Mouse (Mus musculus): ENCODE data around the gene Lrba.

The Lrba gene

DNA sequence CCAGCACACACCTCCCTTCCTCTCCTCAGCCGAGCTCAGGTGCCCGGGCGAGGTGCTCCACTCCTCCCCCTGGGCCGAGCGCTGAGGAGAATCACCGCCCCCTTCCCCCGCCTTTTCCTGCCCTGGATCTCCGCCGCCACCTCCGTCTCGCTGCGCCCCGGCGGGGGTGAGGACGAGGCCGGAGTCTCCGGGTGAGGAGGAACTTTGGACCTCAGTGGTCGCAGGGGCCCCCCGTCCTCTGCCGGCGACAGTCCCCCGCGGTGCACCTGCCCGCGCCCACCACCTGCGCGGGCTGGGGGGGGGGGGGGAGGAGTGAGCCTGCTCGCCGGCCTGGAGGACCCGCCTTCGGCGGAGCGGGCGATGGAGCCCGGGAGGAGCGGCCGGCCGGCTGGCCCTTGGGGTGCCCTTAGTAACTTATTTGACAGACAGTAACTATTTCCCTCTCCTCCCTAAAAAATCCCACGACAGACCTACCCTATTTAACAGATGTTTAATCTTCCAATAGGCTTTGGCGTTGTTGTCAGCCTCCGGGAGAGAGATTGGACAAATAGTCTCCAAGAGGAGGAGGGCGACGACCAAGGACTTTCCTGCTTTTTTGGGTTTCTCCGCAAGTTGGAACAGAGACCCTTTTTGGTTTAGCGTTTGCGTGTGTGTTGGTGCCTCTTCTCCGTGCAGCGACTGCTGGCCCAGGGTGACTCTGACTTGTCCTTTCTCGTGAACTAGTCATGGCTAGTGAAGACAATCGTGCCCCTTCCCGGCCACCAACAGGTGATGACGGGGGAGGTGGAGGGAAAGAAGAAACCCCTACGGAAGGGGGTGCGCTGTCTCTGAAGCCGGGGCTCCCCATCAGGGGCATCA lies at the start of gene Lrba:
TSS of gene Lrba (plus strand) at position 117 of the 858 bp plus-strand sequence.
- peak; percentile 88 for DNase-seq

GRCm38 (mm10) chr3:86179714-86180113 lies 44.8 kb upstream of the Lrba start:
- no peak for DNase-seq

- DNase-seq: no peak
Measured at GRCm38 (mm10) chr3:86181107-86181506, 43.4 kb upstream of the Lrba start.

DNA sequence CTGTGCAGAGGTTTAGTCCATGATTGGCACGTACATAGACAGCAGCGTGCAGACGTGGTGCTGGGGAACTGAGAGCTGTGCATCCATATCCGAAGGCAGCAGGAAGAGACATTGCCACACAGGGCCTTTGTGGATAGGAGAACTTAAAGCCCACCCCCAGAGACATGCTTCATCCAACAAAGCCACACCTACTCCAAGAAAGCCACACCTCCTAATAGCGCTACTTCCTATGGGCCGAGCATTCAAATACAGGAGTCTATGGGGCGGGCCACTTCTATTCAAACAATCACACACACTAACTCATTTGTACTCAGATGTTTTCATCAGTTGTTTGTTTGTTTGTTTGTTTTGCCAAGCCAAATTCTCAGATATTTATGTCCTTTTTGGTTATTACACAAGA lies 39.9 kb upstream of the Lrba start:
- no peak for DNase-seq

DNA sequence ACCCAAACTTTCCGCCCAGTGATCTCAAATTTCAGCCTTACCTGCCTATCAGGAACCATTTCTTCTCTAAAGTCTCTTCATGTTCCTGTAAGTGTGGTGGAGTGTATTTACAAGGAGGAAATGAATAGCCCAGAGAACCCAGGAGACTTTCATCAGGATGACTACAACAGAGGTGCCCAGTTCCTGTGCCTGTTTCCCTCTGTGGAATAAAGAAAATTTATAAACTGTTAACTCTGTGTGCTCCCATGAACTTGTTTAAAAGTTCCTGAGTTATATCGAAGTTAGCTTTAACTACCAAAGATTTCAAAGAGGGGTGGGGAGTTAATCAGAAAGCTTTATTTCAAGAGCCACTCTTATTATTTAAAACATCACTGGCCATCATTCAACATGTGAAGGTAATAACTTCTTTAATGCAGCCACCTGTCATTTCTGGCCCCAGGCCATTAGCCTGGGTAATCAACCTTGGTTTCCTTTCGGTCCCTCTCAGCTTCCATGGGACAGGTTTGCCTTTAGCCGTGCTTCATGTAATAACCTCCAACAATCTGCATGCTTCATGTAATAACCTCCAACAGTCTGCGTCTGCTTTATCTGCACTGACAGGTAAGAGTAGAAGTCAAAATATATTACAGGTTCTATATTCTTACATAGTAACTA lies 36.6 kb upstream of the Lrba start:
- no peak for DNase-seq

- DNase-seq: no peak
Measured at GRCm38 (mm10) chr3:86195981-86196380, 28.5 kb upstream of the Lrba start.

DNA sequence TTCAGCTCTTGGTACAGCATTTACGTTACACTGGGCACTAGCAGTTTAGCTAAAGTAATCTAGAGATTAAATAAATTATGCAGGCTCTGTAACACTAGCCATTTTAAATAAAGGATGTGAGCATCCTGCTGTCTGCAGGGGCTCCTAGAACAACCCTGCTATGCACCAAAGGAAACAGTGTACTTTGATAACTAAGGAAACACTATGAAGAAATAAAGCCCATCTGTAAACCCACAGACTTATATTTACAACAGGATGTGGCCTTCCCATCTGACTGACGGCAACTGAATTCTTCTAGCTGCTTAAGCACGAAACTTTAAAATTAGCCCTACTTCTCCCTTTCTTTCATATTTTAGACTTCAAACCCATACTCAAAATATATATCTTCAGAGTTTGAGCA lies 28.0 kb upstream of the Lrba start:
- DNase-seq: no peak

DNA sequence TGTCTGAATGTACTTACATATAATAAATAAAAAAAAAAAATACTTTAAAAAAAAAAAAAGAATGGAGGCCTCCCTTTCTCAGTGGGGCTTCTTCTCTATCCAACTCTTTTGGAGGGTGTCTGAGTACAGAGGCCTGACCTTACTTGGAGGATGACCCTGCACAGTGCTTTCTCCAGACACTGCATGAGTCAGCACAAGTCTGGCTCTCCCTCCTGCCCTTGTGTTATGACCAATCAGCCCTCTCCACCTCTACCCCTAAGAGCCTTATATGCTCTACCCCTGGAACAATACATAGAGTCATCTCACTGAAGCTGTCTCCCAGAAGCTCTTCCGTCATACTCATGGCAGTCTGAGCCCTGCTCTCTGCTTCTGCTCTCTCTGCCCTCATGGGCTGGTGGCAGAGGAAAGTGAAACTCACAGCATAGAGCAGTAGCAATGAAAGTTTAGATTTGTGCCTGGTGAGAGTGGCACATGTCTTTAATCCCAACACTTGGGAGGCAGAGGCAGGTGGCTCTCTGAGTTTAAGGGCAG lies 22.8 kb upstream of the Lrba start:
- no peak for DNase-seq

DNA sequence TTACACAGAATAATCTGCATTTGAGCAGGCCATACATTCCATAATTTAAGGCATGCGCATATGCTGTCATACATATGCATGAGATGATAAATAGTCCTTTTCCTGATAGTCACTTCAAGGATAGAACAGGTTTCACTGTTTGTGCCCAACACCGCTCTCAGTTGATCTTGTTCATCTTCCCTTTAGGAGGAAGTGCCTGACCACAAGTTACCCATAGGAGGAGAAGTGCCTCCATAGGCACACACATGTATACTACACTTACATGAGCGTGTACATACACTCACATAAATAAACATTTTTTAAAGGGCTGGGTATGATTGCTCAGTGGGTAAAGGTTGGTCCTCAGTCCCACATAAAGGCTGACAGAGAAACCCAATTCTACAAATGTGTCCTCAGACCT lies 22.0 kb upstream of the Lrba start:
- no peak for DNase-seq

DNA sequence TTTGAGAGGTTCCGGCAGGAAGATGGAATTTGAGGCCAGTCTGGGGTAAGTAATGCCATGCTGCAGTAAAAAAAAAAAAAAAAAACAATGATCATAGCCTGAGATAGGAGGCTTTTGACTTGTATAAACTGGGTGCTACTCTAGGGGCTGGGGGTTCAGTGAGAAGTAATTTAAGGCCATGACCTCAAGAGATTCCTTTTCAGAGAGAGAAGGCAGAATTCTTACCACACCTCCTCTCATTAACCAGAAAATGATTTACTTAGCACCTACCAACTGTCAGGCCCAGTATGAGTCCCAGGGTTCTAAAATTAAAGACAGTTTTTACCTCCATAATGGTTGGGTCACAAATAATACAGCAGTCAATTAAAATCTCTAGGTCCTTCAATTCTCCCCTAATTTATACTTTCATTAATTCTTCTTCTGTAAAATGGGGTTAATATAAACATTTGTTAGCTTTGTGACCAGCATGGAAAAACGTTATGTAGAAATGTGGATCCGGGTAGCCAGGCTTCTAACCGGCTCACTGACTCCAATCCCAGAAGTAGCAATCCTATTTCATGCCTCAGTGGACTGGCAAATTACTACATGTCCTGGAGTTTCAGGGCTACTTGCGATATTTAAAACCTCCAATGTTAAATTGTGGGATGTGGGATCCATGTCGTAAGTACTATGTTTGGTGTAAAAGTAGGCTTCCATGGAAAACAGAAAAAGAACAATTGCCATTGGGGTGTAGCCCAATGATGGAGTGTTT lies 19.7 kb upstream of the Lrba start:
- no peak for DNase-seq

DNA sequence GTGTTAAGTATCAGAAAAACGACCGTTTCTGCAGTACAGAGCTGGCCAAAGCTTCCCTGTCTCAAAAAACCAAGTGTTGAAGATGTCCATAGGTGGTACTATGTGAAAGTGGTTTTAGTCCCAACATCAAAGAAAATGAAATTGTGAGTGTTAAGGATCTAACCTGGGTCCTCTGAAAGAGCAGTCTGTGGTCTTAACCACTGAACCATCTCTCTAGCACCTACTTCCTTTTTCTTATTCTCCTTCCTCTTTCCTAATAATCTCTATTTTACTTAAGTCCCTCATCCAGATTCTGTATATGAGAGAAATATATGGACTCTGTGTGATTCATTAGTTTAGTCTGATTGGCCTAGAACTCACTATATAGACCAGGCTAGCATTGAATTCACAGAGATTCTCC lies 17.9 kb upstream of the Lrba start:
- DNase-seq: no peak

- DNase-seq: no peak
Measured at GRCm38 (mm10) chr3:86210267-86210939, 14.1 kb upstream of the Lrba start.

DNA sequence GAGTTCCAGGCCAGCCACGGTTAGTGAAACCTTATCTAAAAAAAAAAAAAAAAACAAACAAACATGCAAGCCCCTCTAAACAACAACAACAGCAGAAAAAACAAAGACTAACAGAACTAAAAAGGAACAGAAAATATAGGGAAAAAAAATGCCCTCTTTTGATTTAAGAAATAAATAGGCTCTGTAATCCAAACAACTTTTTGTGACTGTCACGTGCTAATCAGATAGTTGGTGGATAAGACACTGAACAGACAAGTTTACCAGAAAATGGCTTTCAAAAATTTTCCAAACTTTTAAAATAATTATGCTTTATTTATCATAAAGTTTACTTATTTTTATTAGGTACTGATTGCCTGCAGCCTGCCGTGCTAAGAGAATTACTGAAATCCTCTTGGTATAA lies 13.5 kb upstream of the Lrba start:
- DNase-seq: no peak

GRCm38 (mm10) chr3:86214248-86214647 lies 10.2 kb upstream of the Lrba start:
- no peak for DNase-seq

DNA sequence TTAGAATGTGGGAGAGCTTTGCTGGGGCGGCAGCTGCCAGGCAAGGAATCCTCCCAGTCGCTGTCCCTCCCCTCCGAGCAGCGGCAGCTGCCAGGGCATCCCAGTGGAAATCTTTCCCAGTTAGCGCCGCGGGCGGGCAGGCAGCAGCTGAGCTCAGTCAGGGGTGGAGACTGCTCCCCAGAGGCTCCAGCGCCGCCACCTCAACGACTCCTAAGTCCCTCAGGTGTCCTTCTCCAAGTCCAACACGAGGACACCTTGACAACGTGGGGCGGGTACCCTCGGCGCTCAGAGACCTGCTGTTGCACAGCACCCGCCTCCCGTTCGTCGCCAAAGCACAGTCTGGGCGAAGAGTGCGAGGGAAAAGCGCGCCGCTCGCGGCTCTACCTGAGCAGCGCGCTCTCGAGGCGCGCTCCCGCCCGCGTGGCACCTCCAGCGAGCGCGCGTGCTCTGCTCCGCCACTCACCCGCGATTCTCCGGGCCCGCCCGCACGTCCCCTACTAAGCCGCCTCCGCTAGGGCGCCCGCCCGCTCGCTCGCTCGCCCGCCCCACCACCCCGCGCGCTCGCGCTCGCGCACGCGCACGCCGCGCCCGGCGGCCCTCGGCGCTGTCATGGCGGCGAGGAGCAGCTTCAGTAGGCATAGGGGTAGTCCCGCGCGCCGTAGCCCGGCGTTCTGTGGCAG lies 706 bp upstream of the Lrba start:
- DNase-seq: peak; percentile 93

DNA sequence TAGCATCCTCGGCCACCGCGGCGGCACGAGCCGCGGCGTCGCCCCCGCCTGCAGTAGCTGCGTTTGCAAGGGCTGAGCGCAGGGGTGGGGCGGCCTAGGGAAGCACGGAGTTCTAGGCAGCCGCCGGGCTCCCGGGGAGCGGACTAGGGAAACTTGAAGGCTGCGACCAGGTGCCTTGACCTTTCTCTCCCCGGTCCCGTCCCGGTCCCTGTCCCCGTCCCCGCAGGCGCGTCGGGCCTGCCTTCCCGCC lies 241 bp upstream of the Lrba start:
- no peak for DNase-seq

GRCm38 (mm10) chr3:86231532-86232086 lies 7.1 kb downstream of the Lrba start:
- DNase-seq: no peak

DNA sequence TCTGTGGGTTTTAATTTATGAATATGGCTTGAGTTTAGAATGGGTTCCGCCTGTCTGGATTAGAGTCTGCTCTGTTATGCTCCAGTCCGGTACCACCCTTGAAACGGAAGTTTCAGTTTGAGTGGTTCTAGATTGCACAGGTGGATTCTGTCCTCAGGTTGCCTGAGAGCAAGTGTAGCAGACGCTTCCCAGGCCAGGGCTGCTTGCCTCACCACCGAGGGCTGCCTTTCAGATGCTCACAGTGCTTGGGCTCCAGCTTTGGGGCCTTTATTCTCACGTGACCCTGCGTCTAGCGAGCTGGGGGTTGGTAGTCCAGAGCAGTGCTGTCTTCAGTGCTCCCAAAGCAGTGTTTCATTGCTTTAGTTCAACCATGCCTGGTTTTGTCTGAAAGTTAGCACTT lies 22.7 kb downstream of the Lrba start:
- DNase-seq: no peak

DNA sequence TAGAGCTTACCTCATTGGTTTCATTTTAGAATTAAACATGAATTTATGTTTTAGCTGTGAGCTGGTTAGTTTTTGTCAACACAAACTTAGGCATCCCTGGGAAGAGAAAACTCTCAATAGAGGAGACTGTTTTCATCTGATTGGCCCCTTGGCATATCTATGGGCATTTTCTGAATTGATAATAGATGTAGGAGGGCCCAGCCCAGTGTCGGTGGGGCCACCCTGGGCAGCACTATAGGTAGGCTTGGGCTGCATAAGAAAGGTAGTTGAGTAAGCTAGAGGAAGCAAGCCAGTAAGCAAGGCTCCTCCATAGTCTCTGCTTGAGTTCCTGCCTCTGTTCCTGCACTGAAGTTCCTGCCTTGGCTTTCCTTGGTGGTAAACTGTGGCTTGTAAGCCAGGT lies 26.7 kb downstream of the Lrba start:
- no peak for DNase-seq

- DNase-seq: no peak
Measured at GRCm38 (mm10) chr3:86252588-86252987, 28.1 kb downstream of the Lrba start.

DNA sequence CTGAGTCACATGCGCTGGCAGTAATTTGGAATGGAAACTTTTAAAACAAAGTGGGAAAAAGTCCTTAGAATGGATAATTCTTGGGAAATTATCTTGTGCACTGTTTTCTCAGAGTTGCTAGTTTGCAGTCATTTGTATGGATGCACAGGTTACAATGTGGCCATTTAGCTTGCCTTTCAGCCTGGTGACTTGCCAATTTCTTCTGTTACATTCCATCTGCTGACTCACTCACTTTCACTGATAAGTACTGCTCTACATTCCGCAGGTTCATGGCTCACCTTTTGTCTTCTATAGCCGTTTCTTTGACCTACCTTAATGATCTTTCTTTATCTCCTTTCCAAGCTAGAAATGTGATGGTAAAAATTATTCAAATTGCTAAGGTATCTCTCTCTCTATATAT lies 28.6 kb downstream of the Lrba start:
- no peak for DNase-seq

- no peak for DNase-seq
Measured at GRCm38 (mm10) chr3:86253791-86254190, 29.3 kb downstream of the Lrba start.
